Mouse (Mus musculus) adrenal gland, postnatal 4 days (tissue): Measurements from ENCODE around the gene Serac1. TPM values are rescaled to one million over a fixed set of nuclear protein-coding genes. Genes with fewer than 3 reads are reported as not detected.
A peak's percentile ranks its signal among the peaks of the same experiment; 100 is the strongest.

Source experiments
- DNase-seq, 2 experiments: peaks; one replicate each; pipeline ENCODE4 v3.0.0; 2021 to 2022; ENCODE audit warnings: low spot score in 2 of 2, mixed read lengths in 2 of 2
- long read RNA-seq, 2 experiments: library from polyadenylated mRNA; stranded (forward); transcript quantifications; one replicate each; pipeline ENCODE4 v2.0.0; 2021
- total RNA-seq, 2 experiments: library from RNA; stranded (reverse); gene quantifications; 2 replicates each; pipeline ENCODE4 v1.2.3; 2021

Serac1 gene
- 1 to 10 TPM; 7.7 to 8.7 TPM for total RNA-seq
- long read RNA-seq, experiment 1, partial matches to known transcripts, result 0 of 5 reads
- long read RNA-seq, experiment 1, other reads (novel, unspliced or antisense), result 4 of 5 reads
- long read RNA-seq, experiment 2, partial matches to known transcripts, result 0 of 2 reads
- long read RNA-seq, experiment 2, other reads (novel, unspliced or antisense), result 1 of 2 reads

GRCm38 (mm10) chr17:6079287-6080122 is at the start of gene Serac1, which contains the start of gene Gtf2h5:
Serac1 (minus strand) TSS chr17:6079741.
Gtf2h5 (plus strand) TSS chr17:6079786.
- DNase-seq, result peak; percentile 95 to 97

GRCm38 (mm10) chr17:6128039-6128438 is 48.5 kb upstream of the Serac1 start:
- no peak for DNase-seq

- no peak for DNase-seq
Measured at GRCm38 (mm10) chr17:6125441-6125840, 45.9 kb upstream of the Serac1 start.

DNA sequence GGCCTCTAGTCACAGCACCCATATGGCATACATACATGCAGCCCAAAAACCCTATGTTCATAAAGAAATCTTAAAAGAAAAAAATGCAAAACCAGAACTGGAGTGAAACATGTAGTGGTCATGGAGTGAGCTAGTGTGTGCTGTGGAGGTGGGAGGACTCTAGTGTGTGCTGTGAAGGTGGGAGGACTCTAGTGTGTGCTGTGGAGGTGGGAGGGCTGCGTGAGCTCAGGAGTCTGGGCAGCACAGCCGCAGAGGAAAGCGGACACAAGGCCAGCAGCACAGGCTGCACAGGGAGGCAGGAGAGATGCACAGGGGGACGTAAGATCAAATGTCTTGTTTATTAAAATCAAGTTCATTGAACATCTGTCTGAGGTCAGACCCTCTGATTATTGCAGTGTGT is 44.2 kb upstream of the Serac1 start:
- no peak for DNase-seq

DNA sequence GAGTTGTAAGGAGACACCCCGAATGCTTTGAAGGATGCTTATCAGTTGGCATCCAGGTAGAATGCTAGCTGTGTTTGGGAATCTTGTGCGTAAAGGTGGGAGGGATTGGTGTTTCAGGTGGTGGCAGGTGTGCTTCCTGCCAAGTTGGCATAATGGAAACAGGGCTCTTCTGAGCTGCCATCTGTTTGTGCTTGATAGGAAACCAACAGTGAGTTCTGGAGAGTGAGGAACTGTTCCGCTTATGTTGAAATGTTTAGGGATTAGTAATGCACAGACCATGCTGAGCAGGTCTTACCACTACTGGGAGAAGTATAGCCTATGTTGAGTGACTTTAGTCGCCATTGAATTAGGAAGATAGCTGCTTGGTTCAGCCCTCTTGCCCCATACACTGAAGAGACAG is 39.3 kb upstream of the Serac1 start:
- no peak for DNase-seq

- DNase-seq, result no peak
Measured at GRCm38 (mm10) chr17:6117917-6118316, 38.4 kb upstream of the Serac1 start.

GRCm38 (mm10) chr17:6117148-6117725 is 37.7 kb upstream of the Serac1 start:
- no peak for DNase-seq

GRCm38 (mm10) chr17:6115085-6115484 is 35.5 kb upstream of the Serac1 start:
- DNase-seq, result no peak

GRCm38 (mm10) chr17:6113653-6114052 is 34.1 kb upstream of the Serac1 start:
- DNase-seq, result no peak

GRCm38 (mm10) chr17:6110956-6111355 is 31.4 kb upstream of the Serac1 start:
- DNase-seq, result no peak

GRCm38 (mm10) chr17:6108175-6108574 is 28.6 kb upstream of the Serac1 start:
- no peak for DNase-seq

- DNase-seq, result peak; percentile 11 to 32
Measured at GRCm38 (mm10) chr17:6107015-6107601, 27.6 kb upstream of the Serac1 start.

- DNase-seq, result peak; percentile 50 to 72
Measured at GRCm38 (mm10) chr17:6106361-6107014, 26.9 kb upstream of the Serac1 start, which contains the start of gene Tulp4. Tulp4 (plus strand) TSS chr17:6106437.

GRCm38 (mm10) chr17:6103566-6103965 is 24.0 kb upstream of the Serac1 start:
- no peak for DNase-seq

GRCm38 (mm10) chr17:6102287-6102686 is 22.7 kb upstream of the Serac1 start:
- no peak for DNase-seq

- DNase-seq, result peak in 1 of 2 experiments; percentile 29
Measured at GRCm38 (mm10) chr17:6097884-6098283, 18.3 kb upstream of the Serac1 start.

GRCm38 (mm10) chr17:6095579-6095978 is 16.0 kb upstream of the Serac1 start:
- no peak for DNase-seq

DNA sequence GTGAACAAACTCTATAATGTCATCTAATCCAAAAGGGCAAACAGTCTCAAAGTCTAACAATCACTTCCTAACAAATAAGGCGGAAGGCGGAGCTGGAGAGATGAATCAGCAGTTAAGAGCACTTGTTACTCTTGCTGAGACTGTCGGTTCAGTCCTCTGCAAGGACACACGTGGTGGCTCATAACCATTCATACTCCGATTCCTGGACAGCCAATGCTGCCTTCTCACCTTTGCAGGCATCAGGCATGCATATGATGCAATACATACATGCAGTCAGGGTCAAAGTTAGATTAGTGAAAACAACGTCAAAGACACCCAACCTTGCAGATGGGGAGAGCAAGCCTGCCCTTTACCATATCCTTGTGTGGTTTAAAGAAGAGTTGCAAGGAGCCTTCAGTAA is 12.1 kb upstream of the Serac1 start:
- no peak for DNase-seq

- DNase-seq, result no peak
Measured at GRCm38 (mm10) chr17:6083323-6083890, 3.9 kb upstream of the Serac1 start.

DNA sequence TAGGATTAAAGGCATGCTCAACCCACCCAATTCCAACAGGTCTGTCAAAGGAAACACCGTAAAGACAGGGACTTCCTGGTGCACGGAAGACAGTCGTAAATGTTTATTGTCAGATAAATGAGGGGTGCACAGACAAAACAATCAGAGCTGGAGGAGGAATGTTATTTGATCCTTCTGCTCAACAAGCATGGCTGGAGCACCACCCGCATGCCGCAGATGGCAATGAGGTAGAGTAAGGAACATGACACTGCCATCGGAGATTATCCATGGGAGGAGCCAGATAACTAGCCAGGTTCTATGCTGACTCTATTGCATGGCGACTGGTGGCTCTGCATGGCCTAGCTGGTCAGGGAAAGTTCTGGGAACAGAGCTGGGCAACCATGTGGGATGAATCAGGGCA is 6.1 kb downstream of the Serac1 start:
- no peak for DNase-seq

DNA sequence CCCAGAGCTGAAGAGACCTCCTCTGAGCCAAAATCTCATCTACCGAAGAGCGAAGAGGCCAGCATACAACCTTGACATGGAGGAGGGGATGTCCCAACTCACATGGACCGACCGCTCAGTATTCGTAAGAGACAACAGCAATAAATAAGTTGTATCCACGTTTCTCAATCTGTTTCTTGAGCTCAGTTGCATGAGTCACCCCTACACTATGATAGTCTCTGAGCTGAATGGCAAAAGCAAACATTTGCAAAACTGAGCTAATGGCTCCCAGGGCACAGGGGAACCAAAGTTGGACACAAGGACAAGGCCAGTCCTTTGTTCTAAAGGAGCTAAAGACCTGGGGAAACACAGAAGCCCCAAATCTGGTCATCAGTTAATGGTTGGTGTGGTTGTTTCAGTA is 9.7 kb downstream of the Serac1 start:
- DNase-seq, result no peak
